Mouse (Mus musculus) right cerebral cortex, postnatal 25 days (tissue): Measurements from ENCODE around the gene Fa2h.

ENCODE experiments used
- DNase-seq: peaks from one replicate; pipeline ENCODE4 v3.0.0; 2022

The Fa2h gene

DNA sequence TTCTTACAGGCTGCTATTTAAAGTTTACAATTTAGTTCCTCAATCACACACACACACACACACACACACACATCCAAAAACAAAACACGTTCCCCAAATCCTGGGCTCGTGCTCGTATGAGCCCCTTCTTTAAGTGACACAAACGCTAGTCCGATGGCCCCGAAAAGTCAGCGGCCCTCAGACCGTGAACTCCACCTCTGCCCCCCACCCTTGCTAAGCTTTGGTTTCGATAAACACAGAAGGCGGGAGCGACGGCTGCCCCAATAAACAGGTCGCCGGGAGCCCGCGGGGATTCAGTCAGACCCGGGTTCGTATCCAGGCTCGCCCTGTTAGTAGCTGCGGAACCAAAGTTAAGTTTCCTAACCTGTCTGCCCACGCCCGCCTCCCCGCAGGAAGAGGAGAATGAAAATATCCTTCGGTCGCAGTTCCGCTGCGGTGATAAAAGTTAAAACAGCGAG is 94.2 kb downstream of the Fa2h start:
- DNase-seq = peak; percentile 9

DNA sequence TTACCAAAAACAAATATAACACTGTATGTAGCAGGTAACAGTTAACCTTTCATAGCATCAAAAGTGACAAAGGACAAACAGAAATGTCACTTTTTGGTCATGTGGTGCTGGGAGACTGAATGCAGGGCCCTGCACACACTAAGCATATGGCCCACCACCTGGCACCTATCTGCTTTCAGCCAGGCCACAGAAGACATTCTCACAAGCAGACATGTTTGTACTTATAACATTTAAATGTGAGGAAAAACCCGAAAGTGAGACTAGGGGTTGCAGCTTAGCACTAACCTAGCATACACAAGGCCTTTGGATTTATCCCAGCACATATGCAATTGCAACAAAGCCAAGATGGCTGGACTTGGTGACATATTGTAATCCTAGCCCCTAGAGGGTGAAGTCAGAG is 95.6 kb downstream of the Fa2h start:
- DNase-seq = no peak
